Mouse (Mus musculus) limb, embryonic 10.5 days (tissue): ENCODE results near the gene Fam160b1. TPM values are rescaled to one million over a fixed set of nuclear protein-coding genes. Genes with fewer than 3 reads are reported as not detected.

Experiments used
- DNase-seq: peaks from one replicate; pipeline ENCODE4 v3.0.0-alpha.2; 2017; ENCODE audit warnings: low spot score
- H3K27ac ChIP-seq: fragments of 300-500 bp; sonication (generic); 2 replicates; pipeline ENCODE4 v1.5.1; 2016; ENCODE audit warnings: mild to moderate bottlenecking
- H3K27me3 ChIP-seq: fragments of 300-500 bp; sonication (generic); 2 replicates; pipeline ENCODE4 v1.6.1; 2016; ENCODE audit warnings: low read depth, mild to moderate bottlenecking; ENCODE audit not compliant: poor library complexity, severe bottlenecking
- H3K36me3 ChIP-seq: fragments of 300-500 bp; sonication (generic); 2 replicates; pipeline ENCODE4 v1.6.1; 2016; ENCODE audit warnings: mild to moderate bottlenecking, moderate library complexity
- H3K4me1 ChIP-seq: fragments of 300-500 bp; sonication (generic); 2 replicates; pipeline ENCODE4 v1.6.1; 2016
- H3K4me3 ChIP-seq: fragments of 300-500 bp; sonication (generic); 2 replicates; pipeline ENCODE4 v1.5.1; 2016; ENCODE audit warnings: mild to moderate bottlenecking, moderate library complexity
- H3K9me3 ChIP-seq: fragments of 300-500 bp; sonication (generic); replicated peaks from 2 replicates; pipeline ENCODE4 v1.6.1; 2016; ENCODE audit warnings: mild to moderate bottlenecking
- whole genome bisulfite sequencing: fragments of 180-500 bp; shearing (Covaris S2); methylation state at CpG from one replicate; pipeline ENCODE4 v1.1.7; 2016; 5-methylcytosine and 5-hydroxymethylcytosine counted together
- polyA plus RNA-seq: library from polyadenylated mRNA; unstranded; fragments of >200 nt; fragmentation: Nextera tagmentation; extraction: Ambion mirVana; gene quantifications from 2 replicates; pipeline ENCODE4 v1.2.1, GENCODE M21; 2016

Fam160b1 gene
- polyA plus RNA-seq, 1 experiment from 2014 or later: 13.2 TPM

- 95% methylated on average over 15 of the region's 15 CpGs for WGBS
Observed at GRCm38 (mm10) chr19:57425296-57425695, 64.8 kb downstream of the Fam160b1 start.

DNA sequence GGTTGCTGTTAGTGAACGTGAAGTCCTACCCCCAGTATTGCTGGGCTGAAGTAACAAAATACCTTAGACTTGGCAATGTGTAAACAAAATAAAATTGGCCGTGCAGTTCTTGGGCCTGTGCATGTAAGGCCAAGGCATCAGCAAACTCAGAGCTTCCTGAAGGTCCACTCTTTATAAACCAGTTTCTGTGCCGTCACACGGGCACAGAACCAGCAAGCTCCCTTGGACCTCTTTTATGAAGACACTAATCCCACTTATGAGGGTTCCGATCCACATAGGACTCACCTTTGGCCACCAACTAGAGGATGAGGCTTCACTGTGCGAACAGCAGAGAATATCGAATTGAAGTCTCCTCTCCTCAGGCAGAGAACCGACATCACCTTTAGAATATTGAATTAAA is 66.4 kb downstream of the Fam160b1 start:
- WGBS: 92% methylated on average over 8 of the region's 8 CpGs
- no peaks in the 10 kb centered on the region for H3K36me3 ChIP-seq
- H3K4me3 ChIP-seq: no peak overlapping the region
- no peaks in the 10 kb centered on the region for H3K27me3 ChIP-seq
- no peak for DNase-seq
- H3K27ac ChIP-seq: no peak overlapping the region
- H3K9me3 ChIP-seq: no peaks in the 10 kb centered on the region
- H3K4me1 ChIP-seq: peaks cover 21% of the 10 kb centered on the region

More at GRCm38 (mm10) chr19:57425296-57425695, 64.8 kb downstream of the Fam160b1 start:
- Histone ChIP-seq H3K9me3 (no peaks in the 10 kb centered on the region), H3K4me1 (peaks cover 17% of the 10 kb centered on the region), H3K27ac (no peak overlapping the region), H3K27me3 (no peaks in the 10 kb centered on the region), H3K36me3 (no peaks in the 10 kb centered on the region), H3K4me3 (no peak overlapping the region)
- DNase-seq: no peak

GRCm38 (mm10) chr19:57427756-57428438 is 67.4 kb downstream of the Fam160b1 start:
- H3K36me3 ChIP-seq: no peaks in the 10 kb centered on the region
- no peak for DNase-seq
- no peaks in the 10 kb centered on the region for H3K9me3 ChIP-seq
- no peak overlapping the region for H3K4me3 ChIP-seq
- no peak overlapping the region for H3K27ac ChIP-seq
- no peaks in the 10 kb centered on the region for H3K27me3 ChIP-seq
- WGBS: 76% methylated on average over 14 of the region's 14 CpGs
- peaks cover 22% of the 10 kb centered on the region for H3K4me1 ChIP-seq

GRCm38 (mm10) chr19:57428641-57429040 is 68.2 kb downstream of the Fam160b1 start:
- WGBS: 90% methylated on average over 3 of the region's 3 CpGs
- Histone ChIP-seq H3K9me3 (no peaks in the 10 kb centered on the region), H3K36me3 (no peaks in the 10 kb centered on the region), H3K4me3 (no peak overlapping the region), H3K4me1 (peaks cover 18% of the 10 kb centered on the region), H3K27ac (no peak overlapping the region), H3K27me3 (no peaks in the 10 kb centered on the region)
- no peak for DNase-seq

GRCm38 (mm10) chr19:57429926-57430325 is 69.4 kb downstream of the Fam160b1 start:
- no peak for DNase-seq
- no peak overlapping the region for H3K27ac ChIP-seq
- 74% methylated on average over 6 of the region's 6 CpGs for WGBS
- no peaks in the 10 kb centered on the region for H3K9me3 ChIP-seq
- H3K4me3 ChIP-seq: no peak overlapping the region
- no peaks in the 10 kb centered on the region for H3K27me3 ChIP-seq
- no peaks in the 10 kb centered on the region for H3K36me3 ChIP-seq
- peaks cover 9% of the 10 kb centered on the region for H3K4me1 ChIP-seq

DNA sequence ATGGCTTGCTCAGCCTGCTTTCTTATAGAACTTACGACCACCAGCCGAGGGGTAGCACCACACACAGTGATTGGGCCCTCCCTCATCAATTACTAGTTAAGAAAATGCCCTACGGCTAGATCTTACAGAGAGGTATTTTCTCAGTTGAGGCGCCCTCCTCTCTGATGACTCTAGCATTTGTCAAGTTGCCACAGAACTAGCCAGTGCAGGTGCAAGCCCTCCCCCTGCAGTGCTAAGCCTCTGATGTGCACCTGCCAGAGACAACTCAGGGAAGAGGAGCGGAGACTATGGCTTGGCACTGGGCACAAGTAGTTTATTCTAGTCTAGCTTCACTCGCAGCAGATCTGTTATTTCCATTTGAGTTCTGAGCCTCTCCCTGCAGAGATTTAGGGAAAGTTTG is 71.0 kb downstream of the Fam160b1 start:
- H3K27ac ChIP-seq: no peak overlapping the region
- H3K4me1 ChIP-seq: peaks cover 9% of the 10 kb centered on the region
- 38% methylated on average over 6 of the region's 6 CpGs for WGBS
- H3K4me3 ChIP-seq: no peak overlapping the region
- no peaks in the 10 kb centered on the region for H3K27me3 ChIP-seq
- DNase-seq: no peak
- no peaks in the 10 kb centered on the region for H3K36me3 ChIP-seq
- no peaks in the 10 kb centered on the region for H3K9me3 ChIP-seq

DNA sequence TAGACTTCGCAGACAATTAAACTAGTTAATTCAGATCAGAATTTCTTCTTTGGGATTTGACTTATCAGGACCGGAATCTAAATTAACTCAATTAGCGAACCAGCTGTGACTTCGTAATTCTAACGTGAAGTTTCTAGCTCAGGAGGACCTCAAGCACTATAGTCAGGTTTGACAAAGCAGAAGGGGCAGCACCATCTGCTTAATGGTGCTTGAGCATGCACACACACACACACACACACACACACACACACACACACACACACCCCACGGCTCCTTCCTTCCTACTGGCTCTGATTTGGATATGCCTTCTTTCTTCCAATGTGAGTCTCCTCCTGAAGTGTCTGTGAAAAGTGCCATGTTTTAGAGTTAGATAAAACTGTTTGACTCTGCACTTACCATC is 73.5 kb downstream of the Fam160b1 start:
- Histone ChIP-seq H3K4me1 (peaks cover 14% of the 10 kb centered on the region), H3K9me3 (no peaks in the 10 kb centered on the region), H3K27ac (no peak overlapping the region), H3K4me3 (no peak overlapping the region), H3K36me3 (no peaks in the 10 kb centered on the region), H3K27me3 (no peaks in the 10 kb centered on the region)
- no peak for DNase-seq
- 77% methylated on average over 6 of the region's 6 CpGs for WGBS

DNA sequence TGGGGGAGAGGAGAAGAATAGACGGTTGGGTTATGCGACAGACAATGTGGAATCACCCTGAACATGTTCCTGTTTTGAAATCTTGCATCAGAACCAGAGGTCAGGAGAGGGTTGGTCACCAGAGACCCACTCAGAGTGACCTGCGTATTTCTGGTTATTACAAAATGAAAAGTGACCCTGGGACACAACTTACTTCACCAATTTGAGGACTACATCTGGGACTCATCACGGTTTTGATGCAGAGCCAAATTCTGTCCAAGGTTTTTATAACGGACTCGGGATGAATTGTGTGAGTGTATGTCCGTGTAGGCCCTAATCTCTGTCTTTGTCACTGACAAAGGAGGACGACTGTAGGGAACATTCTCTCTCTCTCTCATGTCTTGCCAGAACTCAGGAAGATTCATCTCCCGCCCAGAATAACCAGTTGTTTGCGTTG is 76.1 kb downstream of the Fam160b1 start:
- WGBS: 83% methylated on average over 10 of the region's 10 CpGs
- Histone ChIP-seq H3K36me3 (no peaks in the 10 kb centered on the region), H3K27ac (no peak overlapping the region), H3K4me3 (no peak overlapping the region), H3K4me1 (peaks cover 16% of the 10 kb centered on the region), H3K27me3 (no peaks in the 10 kb centered on the region), H3K9me3 (no peaks in the 10 kb centered on the region)
- DNase-seq: no peak

DNA sequence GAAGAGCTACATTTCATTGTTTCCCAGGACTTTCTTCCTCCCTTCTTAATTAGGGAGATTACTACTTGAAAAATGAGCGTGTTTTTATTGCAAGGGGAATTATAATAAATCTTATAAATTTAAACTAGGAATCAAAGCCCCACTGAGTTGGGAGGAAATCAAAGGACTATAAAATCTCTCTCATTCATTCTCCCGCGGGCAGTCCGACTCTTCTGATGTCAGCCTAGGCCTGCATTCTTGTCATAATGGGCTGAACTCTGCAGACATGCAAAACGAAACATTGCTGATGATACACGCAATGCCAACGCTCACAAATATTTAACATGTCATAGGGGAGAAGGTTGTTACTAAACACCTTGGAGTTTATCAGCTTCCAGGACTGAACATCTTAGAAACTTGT is 76.6 kb downstream of the Fam160b1 start:
- Histone ChIP-seq H3K27me3 (no peaks in the 10 kb centered on the region), H3K4me3 (no peak overlapping the region), H3K36me3 (no peaks in the 10 kb centered on the region), H3K9me3 (no peaks in the 10 kb centered on the region), H3K4me1 (peaks cover 14% of the 10 kb centered on the region), H3K27ac (no peak overlapping the region)
- 85% methylated on average over 7 of the region's 7 CpGs for WGBS
- DNase-seq: no peak

Other genes with a start within 250 kb of the Fam160b1 start
- gene Ablim1, start 45.8 kb upstream of the Fam160b1 start, polyA plus RNA-seq: 13.3 and 16.4 TPM in 2 replicates
- gene Trub1, start 92.2 kb downstream of the Fam160b1 start, polyA plus RNA-seq: 25.2 and 26.5 TPM in 2 replicates